Mouse (Mus musculus): ENCODE measurements around the gene Eri3. TPM values are rescaled to one million over a fixed set of nuclear protein-coding genes. Genes with fewer than 3 reads are reported as not detected.

The Eri3 gene
- polyA plus RNA-seq, 1 experiment: 67.4 TPM

DNA sequence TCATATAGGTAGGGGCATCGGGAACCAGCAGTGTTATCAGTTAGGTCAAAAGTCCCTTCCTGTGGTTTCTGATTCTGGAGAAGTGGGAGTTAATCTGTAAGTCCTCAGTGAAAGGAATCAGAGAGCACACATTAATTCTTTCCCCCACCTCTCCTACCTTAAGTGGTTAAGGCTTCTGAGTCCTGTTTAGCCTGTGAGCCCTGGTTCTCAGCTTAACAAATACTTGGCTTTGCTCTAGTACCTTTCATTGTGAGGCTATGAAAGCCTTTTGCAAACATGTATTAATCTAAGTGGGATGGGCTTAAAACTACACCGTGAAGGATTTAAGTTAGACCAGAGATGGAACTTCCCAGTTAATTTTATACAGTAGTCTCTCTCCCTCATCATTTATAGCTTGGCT is 35.8 kb downstream of the Eri3 start:
- no peaks in the 10 kb centered on the region for H3K27me3 ChIP-seq (ENCODE audit: control insufficient read depth, insufficient read depth, insufficient read length)
- no peak overlapping the region for H3ac ChIP-seq (ENCODE audit: control insufficient read depth, insufficient read length, low read depth)
- H3K79me2 ChIP-seq (ENCODE audit: control insufficient read depth, insufficient read depth): no peaks in the 10 kb centered on the region
- H3K79me3 ChIP-seq (ENCODE audit: low read depth): no peaks in the 10 kb centered on the region
- peaks cover 35% of the 10 kb centered on the region for H3K36me3 ChIP-seq (ENCODE audit: control insufficient read depth, insufficient read depth)
- TF ChIP-seq MYOG (IDR thresholded peaks at IDR 0.05; ENCODE audit: control insufficient read depth, extremely low read depth, insufficient read length) (no peak), FOSL1 (IDR thresholded peaks at IDR 0.05; ENCODE audit: insufficient read depth, low read length, poor library complexity, severe bottlenecking) (no peak)
- H3K4me3 ChIP-seq (ENCODE audit: insufficient read depth, poor library complexity, severe bottlenecking): no peak overlapping the region

GRCm38 (mm10) chr4:117587447-117587846 is 37.3 kb downstream of the Eri3 start:
- H3ac ChIP-seq (ENCODE audit: control insufficient read depth, insufficient read length, low read depth): no peak overlapping the region
- no peaks in the 10 kb centered on the region for H3K27me3 ChIP-seq (ENCODE audit: control insufficient read depth, insufficient read depth, insufficient read length)
- no peaks in the 10 kb centered on the region for H3K79me2 ChIP-seq (ENCODE audit: control insufficient read depth, insufficient read depth)
- H3K79me3 ChIP-seq (ENCODE audit: low read depth): no peaks in the 10 kb centered on the region
- no peak for TF ChIP-seq MAX (IDR thresholded peaks at IDR 0.05)
- TF ChIP-seq MYOG (IDR thresholded peaks at IDR 0.05; ENCODE audit: control insufficient read depth, extremely low read depth, insufficient read length): no peak
- TF ChIP-seq USF1 (IDR thresholded peaks at IDR 0.05; ENCODE audit: low read depth): no peak
- no peak for TF ChIP-seq FOSL1 (IDR thresholded peaks at IDR 0.05; ENCODE audit: insufficient read depth, low read length, poor library complexity, severe bottlenecking)
- TF ChIP-seq MYOD1 (IDR thresholded peaks at IDR 0.05; ENCODE audit: control insufficient read depth, insufficient read length, low read depth): no peak
- TF ChIP-seq CEBPB (IDR thresholded peaks at IDR 0.05; ENCODE audit: low read depth): no peak
- TF ChIP-seq CTCF (IDR thresholded peaks at IDR 0.05; ENCODE audit: control insufficient read depth, insufficient read depth, insufficient read length): no peak
- peaks cover 42% of the 10 kb centered on the region for H3K36me3 ChIP-seq (ENCODE audit: control insufficient read depth, insufficient read depth)
- no peak overlapping the region for H3K4me3 ChIP-seq (ENCODE audit: insufficient read depth, poor library complexity, severe bottlenecking)

- H3K79me3 ChIP-seq (ENCODE audit: low read depth): no peaks in the 10 kb centered on the region
- H3K27me3 ChIP-seq (ENCODE audit: control insufficient read depth, insufficient read depth, insufficient read length): no peaks in the 10 kb centered on the region
- peaks cover 35% of the 10 kb centered on the region for H3K36me3 ChIP-seq (ENCODE audit: control insufficient read depth, insufficient read depth)
- no peak overlapping the region for H3K4me3 ChIP-seq (ENCODE audit: insufficient read depth, poor library complexity, severe bottlenecking)
- TF ChIP-seq CTCF (IDR thresholded peaks at IDR 0.05; ENCODE audit: control insufficient read depth, insufficient read depth, insufficient read length): no peak
- no peak for TF ChIP-seq MYOD1 (IDR thresholded peaks at IDR 0.05; ENCODE audit: control insufficient read depth, insufficient read length, low read depth)
- no peak for TF ChIP-seq MAX (IDR thresholded peaks at IDR 0.05)
- no peak for TF ChIP-seq CEBPB (IDR thresholded peaks at IDR 0.05; ENCODE audit: low read depth)
- no peak for TF ChIP-seq USF1 (IDR thresholded peaks at IDR 0.05; ENCODE audit: low read depth)
- no peak for TF ChIP-seq MYOG (IDR thresholded peaks at IDR 0.05; ENCODE audit: control insufficient read depth, extremely low read depth, insufficient read length)
- no peak for TF ChIP-seq FOSL1 (IDR thresholded peaks at IDR 0.05; ENCODE audit: insufficient read depth, low read length, poor library complexity, severe bottlenecking)
- no peaks in the 10 kb centered on the region for H3K79me2 ChIP-seq (ENCODE audit: control insufficient read depth, insufficient read depth)
- no peak overlapping the region for H3ac ChIP-seq (ENCODE audit: control insufficient read depth, insufficient read length, low read depth)
Observed at GRCm38 (mm10) chr4:117589081-117589660, 39.0 kb downstream of the Eri3 start.

GRCm38 (mm10) chr4:117590781-117591180 is 40.6 kb downstream of the Eri3 start:
- Histone ChIP-seq H3ac (ENCODE audit: control insufficient read depth, insufficient read length, low read depth) (no peak overlapping the region), H3K27me3 (ENCODE audit: control insufficient read depth, insufficient read depth, insufficient read length) (no peaks in the 10 kb centered on the region), H3K79me3 (ENCODE audit: low read depth) (no peaks in the 10 kb centered on the region), H3K4me3 (ENCODE audit: insufficient read depth, poor library complexity, severe bottlenecking) (no peak overlapping the region), H3K36me3 (ENCODE audit: control insufficient read depth, insufficient read depth) (peaks cover 30% of the 10 kb centered on the region), H3K79me2 (ENCODE audit: control insufficient read depth, insufficient read depth) (no peaks in the 10 kb centered on the region)
- no peak for TF ChIP-seq MAX (IDR thresholded peaks at IDR 0.05)
- TF ChIP-seq FOSL1 (IDR thresholded peaks at IDR 0.05; ENCODE audit: insufficient read depth, low read length, poor library complexity, severe bottlenecking): no peak
- TF ChIP-seq CEBPB (IDR thresholded peaks at IDR 0.05; ENCODE audit: low read depth): no peak
- no peak for TF ChIP-seq MYOD1 (IDR thresholded peaks at IDR 0.05; ENCODE audit: control insufficient read depth, insufficient read length, low read depth)
- TF ChIP-seq CTCF (IDR thresholded peaks at IDR 0.05; ENCODE audit: control insufficient read depth, insufficient read depth, insufficient read length): no peak
- no peak for TF ChIP-seq USF1 (IDR thresholded peaks at IDR 0.05; ENCODE audit: low read depth)
- no peak for TF ChIP-seq MYOG (IDR thresholded peaks at IDR 0.05; ENCODE audit: control insufficient read depth, extremely low read depth, insufficient read length)

GRCm38 (mm10) chr4:117592206-117592605 is 42.0 kb downstream of the Eri3 start:
- H3K27me3 ChIP-seq (ENCODE audit: control insufficient read depth, insufficient read depth, insufficient read length): no peaks in the 10 kb centered on the region
- TF ChIP-seq FOSL1 (IDR thresholded peaks at IDR 0.05; ENCODE audit: insufficient read depth, low read length, poor library complexity, severe bottlenecking) (no peak), MYOD1 (IDR thresholded peaks at IDR 0.05; ENCODE audit: control insufficient read depth, insufficient read length, low read depth) (no peak), MAX (IDR thresholded peaks at IDR 0.05) (no peak), CTCF (IDR thresholded peaks at IDR 0.05; ENCODE audit: control insufficient read depth, insufficient read depth, insufficient read length) (no peak)
- no peaks in the 10 kb centered on the region for H3K79me3 ChIP-seq (ENCODE audit: low read depth)
- H3K79me2 ChIP-seq (ENCODE audit: control insufficient read depth, insufficient read depth): no peaks in the 10 kb centered on the region
- no peak overlapping the region for H3ac ChIP-seq (ENCODE audit: control insufficient read depth, insufficient read length, low read depth)
- no peak overlapping the region for H3K4me3 ChIP-seq (ENCODE audit: insufficient read depth, poor library complexity, severe bottlenecking)
- peaks cover 24% of the 10 kb centered on the region for H3K36me3 ChIP-seq (ENCODE audit: control insufficient read depth, insufficient read depth)

- H3ac ChIP-seq (ENCODE audit: control insufficient read depth, insufficient read length, low read depth): no peak overlapping the region
- H3K79me2 ChIP-seq (ENCODE audit: control insufficient read depth, insufficient read depth): no peaks in the 10 kb centered on the region
- H3K27me3 ChIP-seq (ENCODE audit: control insufficient read depth, insufficient read depth, insufficient read length): no peaks in the 10 kb centered on the region
- H3K36me3 ChIP-seq (ENCODE audit: control insufficient read depth, insufficient read depth): peaks cover 28% of the 10 kb centered on the region
- TF ChIP-seq CTCF (IDR thresholded peaks at IDR 0.05; ENCODE audit: control insufficient read depth, insufficient read depth, insufficient read length): no peak
- TF ChIP-seq MYOG (IDR thresholded peaks at IDR 0.05; ENCODE audit: control insufficient read depth, extremely low read depth, insufficient read length): no peak
- no peak for TF ChIP-seq FOSL1 (IDR thresholded peaks at IDR 0.05; ENCODE audit: insufficient read depth, low read length, poor library complexity, severe bottlenecking)
- no peak for TF ChIP-seq CEBPB (IDR thresholded peaks at IDR 0.05; ENCODE audit: low read depth)
- TF ChIP-seq MAX (IDR thresholded peaks at IDR 0.05): no peak
- no peak for TF ChIP-seq USF1 (IDR thresholded peaks at IDR 0.05; ENCODE audit: low read depth)
- no peak for TF ChIP-seq MYOD1 (IDR thresholded peaks at IDR 0.05; ENCODE audit: control insufficient read depth, insufficient read length, low read depth)
- no peak overlapping the region for H3K4me3 ChIP-seq (ENCODE audit: insufficient read depth, poor library complexity, severe bottlenecking)
- no peaks in the 10 kb centered on the region for H3K79me3 ChIP-seq (ENCODE audit: low read depth)
Observed at GRCm38 (mm10) chr4:117595293-117595692, 45.1 kb downstream of the Eri3 start.

Data from C2C12 (cell line).